Mouse (Mus musculus) urinary bladder, postnatal 36 days (tissue): ENCODE results near the gene Hlcs.

Experiments used
- DNase-seq, 2 experiments: peaks; one replicate each; pipeline ENCODE4 v3.0.0; 2022; ENCODE audit warnings: low spot score in 2 of 2, mixed read lengths in 1 of 2

Gene Hlcs

GRCm38 (mm10) chr16:94079075-94079855 is 234.1 kb downstream of the Hlcs start:
- no peak for DNase-seq
